Comparison of ENCODE assay signal across 24 mouse cellular contexts in the genomic region with DNA sequence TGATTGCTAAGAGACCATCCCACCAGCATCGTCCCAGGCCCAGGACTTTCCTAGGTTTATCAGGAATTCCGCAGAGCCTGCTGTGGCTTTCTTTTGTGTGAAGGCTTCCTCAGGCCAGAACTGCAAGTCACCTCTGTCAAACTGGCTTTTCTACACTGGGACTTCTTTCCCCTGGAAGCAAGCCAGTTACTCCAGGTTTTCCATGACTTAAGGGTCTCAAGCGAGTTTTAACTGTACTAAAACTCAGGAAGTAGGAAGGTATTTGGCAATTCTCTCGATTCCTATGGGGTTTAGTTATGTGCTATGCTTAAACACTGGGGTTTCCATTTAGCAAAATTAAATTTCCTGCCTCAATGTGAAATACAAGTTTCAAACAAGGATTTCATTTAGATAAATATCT. TPM values are rescaled to one million over a fixed set of nuclear protein-coding genes. Genes with fewer than 3 reads are reported as not detected.
"Had no signal": no experiment of that assay in that cellular context is flagged by ENCODE, and none has a peak within 500 bp of the region (broad histone marks: within the 10 kb centered on the region; RNA-seq: fewer than 3 reads in every experiment).

No protein-coding gene starts in this region.

- DNase-seq: kidney, adult 18-20 months; kidney, adult 9 months; kidney, postnatal 10 days; kidney, postnatal 36 days; layer of hippocampus, postnatal 36 days; liver, postnatal 0 days; retina, postnatal 1 day; right cerebral cortex, postnatal 25 days; spleen, adult 18-20 months; thymus, postnatal 25 days had no signal

- H3K36me3 ChIP-seq: limb, embryonic 15.5 days; midbrain, embryonic 10.5 days; midbrain, embryonic 13.5 days; neural tube, embryonic 13.5 days; stomach, embryonic 15.5 days had no signal

- H3K9me3 ChIP-seq: limb, embryonic 15.5 days; megakaryocyte, embryonic 14.5 days; midbrain, embryonic 10.5 days; midbrain, embryonic 13.5 days; neural tube, embryonic 13.5 days; stomach, embryonic 15.5 days had no signal

- H3K27ac ChIP-seq: left cerebral cortex, adult 2 months; limb, embryonic 15.5 days; liver, embryonic 14.5 days; macrophage; midbrain, embryonic 10.5 days; midbrain, embryonic 13.5 days; neural tube, embryonic 13.5 days; stomach, embryonic 15.5 days had no signal

- H3K4me3 ChIP-seq: left cerebral cortex, adult 2 months; limb, embryonic 15.5 days; megakaryocyte, embryonic 14.5 days; midbrain, embryonic 10.5 days; midbrain, embryonic 13.5 days; myocyte; neural tube, embryonic 13.5 days; stomach, embryonic 15.5 days had no signal

- H3K4me1 ChIP-seq: limb, embryonic 15.5 days; midbrain, embryonic 10.5 days; midbrain, embryonic 13.5 days; neural tube, embryonic 13.5 days; stomach, embryonic 15.5 days had no signal

- H3K9ac ChIP-seq: limb, embryonic 15.5 days; liver, embryonic 14.5 days; liver, postnatal 0 days; midbrain, embryonic 13.5 days; neural tube, embryonic 13.5 days; stomach, embryonic 15.5 days had no signal

- H3K27me3 ChIP-seq: limb, embryonic 15.5 days; midbrain, embryonic 13.5 days; neural tube, embryonic 13.5 days; stomach, embryonic 15.5 days had no signal

- ATAC-seq: intestine, embryonic 16.5 days; liver, postnatal 0 days; midbrain, embryonic 13.5 days; midbrain, embryonic 16.5 days had no signal

- H3K4me2 ChIP-seq: limb, embryonic 15.5 days; liver, embryonic 11.5 days; midbrain, embryonic 13.5 days; neural tube, embryonic 13.5 days; stomach, embryonic 15.5 days had no signal

RNA-seq across cellular contexts. Expression of a gene that starts 57.9 kb away (rescaled TPM):
- total RNA-seq: layer of hippocampus, adult 8-10 months; layer of hippocampus, postnatal 36 days had no signal
